Mouse (Mus musculus) cortical plate, adult 2 months (tissue): ENCODE results near the gene Nubp2.

Source experiments
- CTCF ChIP-seq: fragments of 200-500 bp; IDR thresholded peaks from 2 replicates; pipeline ENCODE4 v1.5.1; 2011; ENCODE audit warnings: mild to moderate bottlenecking, control low read depth, low read length; ENCODE audit not compliant: insufficient read depth; ENCODE audit errors: extremely low read depth
- POLR2A ChIP-seq: fragments of 200-500 bp; IDR thresholded peaks from 2 replicates; pipeline ENCODE4 v1.6.1; 2011; ENCODE audit warnings: mild to moderate bottlenecking, low read length, control low read depth; ENCODE audit not compliant: insufficient read depth; ENCODE audit errors: extremely low read depth

- TF ChIP-seq CTCF, result no peak
- TF ChIP-seq POLR2A, result no peak
These were observed 8.1 kb downstream of the Nubp2 start for GRCm38 (mm10) chr17:24878117-24878397.
